Mouse (Mus musculus) CH12.LX (cell line): Measurements from ENCODE around the gene Dcpp1. TPM values are rescaled to one million over a fixed set of nuclear protein-coding genes. Genes with fewer than 3 reads are reported as not detected.

Source experiments
- DNase-seq: peaks from one replicate; pipeline ENCODE4 v3.0.0-alpha.2; 2013; ENCODE audit errors: extremely low read depth
- H3K27ac ChIP-seq: 2 replicates; pipeline ENCODE4 v1.5.1; 2012; ENCODE audit warnings: low read depth, mild to moderate bottlenecking, control low read depth, moderate library complexity; ENCODE audit not compliant: insufficient read depth
- H3K27me3 ChIP-seq: replicated peaks from 2 replicates; pipeline ENCODE3; 2012; ENCODE audit warnings: inconsistent platforms
- H3K36me3 ChIP-seq, 2 experiments: replicated peaks in 1 of 2; 2 replicates each; pipeline versions ENCODE3 to v1.6.1; 2012; ENCODE audit warnings: inconsistent platforms in 1 of 2, low read length in 1 of 2, mild to moderate bottlenecking in 1 of 2, mixed read lengths in 1 of 2, moderate library complexity in 1 of 2; ENCODE audit not compliant: control insufficient read depth in 1 of 2, insufficient read depth in 1 of 2
- H3K4me1 ChIP-seq, 2 experiments: 2 replicates each; pipeline ENCODE4 v1.6.1; 2012; ENCODE audit warnings: inconsistent platforms in 1 of 2, moderate library complexity in 1 of 2; ENCODE audit not compliant: insufficient read depth in 2 of 2, control insufficient read depth in 1 of 2
- H3K4me2 ChIP-seq: 2 replicates; pipeline ENCODE4 v1.6.1; 2012; ENCODE audit warnings: low read depth, mild to moderate bottlenecking, control low read depth; ENCODE audit not compliant: poor library complexity, insufficient read depth, severe bottlenecking
- H3K4me3 ChIP-seq, 3 experiments: fragments of 150-350 bp in 1 of 3; sonication (generic) in 1 of 3; replicated peaks in 1 of 3; 2 replicates each; pipeline versions ENCODE3 to v1.5.1; 2011 to 2012; ENCODE audit warnings: low read depth in 2 of 3, low read length in 2 of 3, mild to moderate bottlenecking in 2 of 3, moderate library complexity in 2 of 3, control low read depth in 1 of 3, improper control_type of control experiment in 1 of 3, inconsistent platforms in 1 of 3, mixed read lengths in 1 of 3; ENCODE audit not compliant: poor library complexity in 1 of 3
- H3K79me2 ChIP-seq: replicated peaks from 2 replicates; pipeline ENCODE4 v1.6.1; 2012; ENCODE audit warnings: mild to moderate bottlenecking, moderate library complexity; ENCODE audit not compliant: control insufficient read depth, poor library complexity, insufficient read depth, severe bottlenecking; ENCODE audit errors: extremely low read depth
- H3K9ac ChIP-seq: 2 replicates; pipeline ENCODE4 v1.6.1; 2012; ENCODE audit warnings: low read depth, mild to moderate bottlenecking, control low read depth, moderate library complexity; ENCODE audit not compliant: insufficient read depth
- H3K9me3 ChIP-seq: replicated peaks from 2 replicates; pipeline ENCODE3; 2012; ENCODE audit warnings: low read length, inconsistent platforms, mixed read lengths
- BHLHE40 ChIP-seq: IDR thresholded peaks from 2 replicates; pipeline ENCODE4 v1.6.1; 2011; ENCODE audit warnings: mild to moderate bottlenecking, low read depth, low read length, improper control_type of control experiment
- CHD1 ChIP-seq: IDR thresholded peaks from 2 replicates; pipeline ENCODE4 v1.6.1; 2012; ENCODE audit warnings: low read depth, low read length, improper control_type of control experiment, inconsistent platforms
- CHD2 ChIP-seq: IDR thresholded peaks from 2 replicates; pipeline ENCODE4 v1.6.1; 2011; ENCODE audit warnings: low read length, improper control_type of control experiment
- E2F4 ChIP-seq: IDR thresholded peaks from 2 replicates; pipeline ENCODE4 v1.6.1; 2011; ENCODE audit warnings: low read depth, low read length, improper control_type of control experiment; ENCODE audit not compliant: insufficient replicate concordance
- ELF1 ChIP-seq: IDR thresholded peaks from 2 replicates; pipeline ENCODE4 v1.6.1; 2014; ENCODE audit warnings: low read depth, mild to moderate bottlenecking, inconsistent platforms, low read length, improper control_type of control experiment
- ETS1 ChIP-seq: conservative IDR thresholded peaks from 2 replicates; pipeline ENCODE4 v1.6.1; 2012; ENCODE audit warnings: low read depth, mild to moderate bottlenecking, inconsistent platforms, low read length, improper control_type of control experiment, moderate library complexity
- GABPA ChIP-seq: IDR thresholded peaks from 2 replicates; pipeline ENCODE4 v1.6.1; 2012; ENCODE audit warnings: low read depth, low read length, improper control_type of control experiment, inconsistent platforms; ENCODE audit not compliant: insufficient replicate concordance
- JUND ChIP-seq: conservative IDR thresholded peaks from 2 replicates; pipeline ENCODE4 v1.6.1; 2011; ENCODE audit warnings: low read depth, low read length, improper control_type of control experiment
- KAT2A ChIP-seq: IDR thresholded peaks from 2 replicates; pipeline ENCODE4 v1.6.1; 2012; ENCODE audit warnings: low read length, improper control_type of control experiment, inconsistent platforms; ENCODE audit not compliant: insufficient replicate concordance
- MAFK ChIP-seq: IDR thresholded peaks from 2 replicates; pipeline ENCODE4 v1.6.1; 2011; ENCODE audit warnings: low read length, improper control_type of control experiment; ENCODE audit not compliant: insufficient replicate concordance
- MAX ChIP-seq: IDR thresholded peaks from 2 replicates; pipeline ENCODE4 v1.6.1; 2011; ENCODE audit warnings: low read length, improper control_type of control experiment
- MAZ ChIP-seq: IDR thresholded peaks from 2 replicates; pipeline ENCODE4 v1.6.1; 2012; ENCODE audit warnings: low read depth, mild to moderate bottlenecking, inconsistent platforms, low read length, improper control_type of control experiment, moderate library complexity
- MXI1 ChIP-seq: IDR thresholded peaks from 2 replicates; pipeline ENCODE4 v1.6.1; 2011; ENCODE audit warnings: mild to moderate bottlenecking, low read depth, low read length, improper control_type of control experiment
- MYC ChIP-seq: IDR thresholded peaks from 2 replicates; pipeline ENCODE4 v1.6.1; 2011; ENCODE audit warnings: low read depth, mild to moderate bottlenecking, improper control_type of control experiment, low read length
- NELFE ChIP-seq: IDR thresholded peaks from 2 replicates; pipeline ENCODE4 v1.6.1; 2011; ENCODE audit warnings: low read depth, low read length, improper control_type of control experiment
- POLR2A ChIP-seq: IDR thresholded peaks from 2 replicates; pipeline ENCODE4 v1.6.1; 2011; ENCODE audit warnings: low read depth, mild to moderate bottlenecking, improper control_type of control experiment, low read length
- POLR2AphosphoS2 ChIP-seq: IDR thresholded peaks from 2 replicates; pipeline ENCODE4 v1.6.1; 2011; ENCODE audit warnings: low read depth, low read length, improper control_type of control experiment
- SIN3A ChIP-seq: IDR thresholded peaks from 2 replicates; pipeline ENCODE4 v1.6.1; 2012; ENCODE audit warnings: low read length, improper control_type of control experiment, inconsistent platforms
- SMC3 ChIP-seq: IDR thresholded peaks from 2 replicates; pipeline ENCODE4 v1.6.1; 2011; ENCODE audit warnings: low read depth, low read length, improper control_type of control experiment
- TBP ChIP-seq: conservative IDR thresholded peaks from 2 replicates; pipeline ENCODE4 v1.6.1; 2011; ENCODE audit warnings: low read depth, low read length, improper control_type of control experiment
- USF1 ChIP-seq: IDR thresholded peaks from 2 replicates; pipeline ENCODE4 v1.6.1; 2014; ENCODE audit warnings: low read depth, mild to moderate bottlenecking, inconsistent platforms, low read length, improper control_type of control experiment
- dilution Hi-C: fragments of 300-500 bp; cut with MboI; formaldehyde crosslinking; loops from 2 replicates; pipeline ENCODE4 v1.14.3; 2020; ENCODE audit warnings: low sequenced_read_pairs; ENCODE audit not compliant: extremely low pct_unique_long_range_greater_than_20kb, extremely low pct_ligation_motif_present
- in situ Hi-C: fragments of 300-500 bp; cut with MboI; formaldehyde crosslinking; loops from 3 replicates; pipeline ENCODE4 v1.14.3; 2019; ENCODE audit warnings: low sequenced_read_pairs, low pct_ligation_motif_present, low pct_unique_long_range_greater_than_20kb, mixed read lengths
- polyA plus RNA-seq: library from polyadenylated mRNA; unstranded; fragments of >175 nt; gene quantifications from 2 replicates; pipeline ENCODE4 v1.2.1, GENCODE M21; 2012; ENCODE audit warnings: low read depth; ENCODE audit not compliant: insufficient read length
- total RNA-seq, 2 experiments: library from RNA; depleted of rRNA; stranded (reverse); fragments of 300-350 nt in 1 of 2; fragments of >200 nt in 1 of 2; gene quantifications; 2 replicates each; pipeline ENCODE4 v1.2.3; 2012 to 2014

The Dcpp1 gene
- total and polyA plus RNA-seq, 3 experiments = not detected

GRCm38 (mm10) chr17:23924531-23925007 lies 43.9 kb downstream of the Dcpp1 start (continued):
- no peak for TF ChIP-seq ETS1
- no peak for TF ChIP-seq USF1
- TF ChIP-seq NELFE = peak; percentile 65
- no peak for TF ChIP-seq MAFK
- no peak for TF ChIP-seq JUND
- no peak for TF ChIP-seq KAT2A
- TF ChIP-seq GABPA = no peak
- no peak for TF ChIP-seq MAZ
- peak; percentile 89 for TF ChIP-seq POLR2A
- no peak for TF ChIP-seq BHLHE40
- no peak; the same call in 1 of the 2 replicates for TF ChIP-seq MXI1
- TF ChIP-seq TBP = peak; percentile 73
- peak; percentile 43; the same call in 1 of the 2 replicates for TF ChIP-seq SIN3A
- TF ChIP-seq CHD2 = no peak
- no peak for TF ChIP-seq CHD1
- TF ChIP-seq SMC3 = no peak
- no peak for TF ChIP-seq POLR2AphosphoS2

- TF ChIP-seq MYC (peak; percentile 45; the same call in 1 of the 2 replicates), ELF1 (0 out of 2 replicates have a peak, but pooled peaks have one; percentile 1), TBP (0 out of 2 replicates have a peak, but pooled peaks have one; percentile 55), BHLHE40 (peak; percentile 58), MAX (peak; percentile 21; the same call in 1 of the 2 replicates), POLR2A (0 out of 2 replicates have a peak, but pooled peaks have one; percentile 21), NELFE (no peak), MAZ (no peak), E2F4 (no peak)
- DNase-seq = peak; percentile 65
- Histone ChIP-seq H3K4me2 (peak overlapping the region; percentile 79), H3K79me2 (no peaks in the 10 kb centered on the region), H3K9me3 (no peaks in the 10 kb centered on the region), H3K4me1 (peaks cover 0 to 10% of the 10 kb centered on the region in 2 experiments; a peak in 2 of 4 replicates), H3K36me3 (no peaks in the 10 kb centered on the region), H3K27ac (no peak overlapping the region), H3K27me3 (peaks cover 29% of the 10 kb centered on the region), H3K4me3 (peak overlapping the region; percentile 49 to 61 (median 59)), H3K9ac (peak overlapping the region; percentile 39)
- in situ Hi-C loops = no loop called here
- dilution Hi-C loops = no loop called here
These were observed 44.4 kb downstream of the Dcpp1 start for GRCm38 (mm10) chr17:23925090-23925493.
